Mouse (Mus musculus): ENCODE results near the gene Ppm1k. TPM values are rescaled to one million over a fixed set of nuclear protein-coding genes. Genes with fewer than 3 reads are reported as not detected.
"Not testable (repeated sequence)": the region's sequence is repeated elsewhere in the genome, so short reads cannot be mapped to it uniquely, and the experiment has no call there.

Ppm1k gene
- polyA plus RNA-seq, 1 experiment from 2014 or later, result 7.7 TPM

GRCm38 (mm10) chr6:57557796-57558317 lies 22.6 kb upstream of the Ppm1k start:
- 76% methylated on average over 4 of the region's 4 CpGs for WGBS
- Histone ChIP-seq H3K27ac (ENCODE audit: low read depth, low read length) (no peak overlapping the region), H3K4me3 (ENCODE audit: low read length) (no peak overlapping the region), H3K36me3 (ENCODE audit: control insufficient read depth, insufficient read depth, low read length) (no peaks in the 10 kb centered on the region), H3K4me1 (ENCODE audit: control insufficient read depth, insufficient read depth, low read depth, low read length) (no peaks in the 10 kb centered on the region), H3K9ac (ENCODE audit: low read depth, low read length) (no peak overlapping the region), H3K27me3 (replicated peaks; ENCODE audit: control insufficient read depth, insufficient read depth, low read length) (no peaks in the 10 kb centered on the region), H3K9me3 (ENCODE audit: control insufficient read depth, low read length) (no peaks in the 10 kb centered on the region), H3K4me2 (ENCODE audit: low read length) (no peak overlapping the region)
- ATAC-seq, result no peak

- no peaks in the 10 kb centered on the region for H3K9me3 ChIP-seq (ENCODE audit: control insufficient read depth, low read length)
- no peak overlapping the region for H3K4me2 ChIP-seq (ENCODE audit: low read length)
- no peaks in the 10 kb centered on the region for H3K36me3 ChIP-seq (ENCODE audit: control insufficient read depth, insufficient read depth, low read length)
- no peak overlapping the region for H3K27ac ChIP-seq (ENCODE audit: low read depth, low read length)
- H3K4me3 ChIP-seq (ENCODE audit: low read length), result no peak overlapping the region
- H3K9ac ChIP-seq (ENCODE audit: low read depth, low read length), result no peak overlapping the region
- H3K27me3 ChIP-seq (replicated peaks; ENCODE audit: control insufficient read depth, insufficient read depth, low read length), result no peaks in the 10 kb centered on the region
- 87% methylated on average over 3 of the region's 3 CpGs for WGBS
- no peak for ATAC-seq
- no peaks in the 10 kb centered on the region for H3K4me1 ChIP-seq (ENCODE audit: control insufficient read depth, insufficient read depth, low read depth, low read length)
Observed at GRCm38 (mm10) chr6:57551211-57551796, 16.0 kb upstream of the Ppm1k start.

GRCm38 (mm10) chr6:57544866-57545265 lies 9.6 kb upstream of the Ppm1k start:
- H3K27ac ChIP-seq (ENCODE audit: low read depth, low read length), result no peak overlapping the region
- no peak overlapping the region for H3K4me2 ChIP-seq (ENCODE audit: low read length)
- peak; percentile 58; the same call in 1 of the 2 replicates for ATAC-seq
- H3K9me3 ChIP-seq (ENCODE audit: control insufficient read depth, low read length), result no peaks in the 10 kb centered on the region
- no peaks in the 10 kb centered on the region for H3K27me3 ChIP-seq (replicated peaks; ENCODE audit: control insufficient read depth, insufficient read depth, low read length)
- no peak overlapping the region for H3K4me3 ChIP-seq (ENCODE audit: low read length)
- H3K9ac ChIP-seq (ENCODE audit: low read depth, low read length), result no peak overlapping the region
- no peaks in the 10 kb centered on the region for H3K36me3 ChIP-seq (ENCODE audit: control insufficient read depth, insufficient read depth, low read length)
- no peaks in the 10 kb centered on the region for H3K4me1 ChIP-seq (ENCODE audit: control insufficient read depth, insufficient read depth, low read depth, low read length)
- 51% methylated on average over 2 of the region's 2 CpGs for WGBS

DNA sequence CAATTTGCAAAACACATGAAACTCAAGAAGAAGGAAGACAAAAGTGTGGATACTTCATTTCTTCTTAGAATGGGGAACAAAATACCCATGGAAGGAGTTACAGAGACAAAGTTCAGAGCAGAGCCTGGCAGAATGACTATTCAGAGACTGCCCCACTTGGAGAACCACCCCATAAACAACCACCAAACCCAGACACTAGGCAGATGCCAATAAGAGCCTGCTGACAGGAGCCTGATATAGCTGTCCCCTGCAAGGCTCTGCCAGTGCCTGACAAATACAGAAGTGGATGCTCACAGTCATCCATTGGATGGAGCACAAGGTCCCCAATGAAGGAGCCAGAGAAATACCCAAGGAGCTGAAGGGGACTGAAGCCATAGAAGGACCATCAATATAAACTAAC lies 8.3 kb upstream of the Ppm1k start:
- H3K27me3 ChIP-seq (replicated peaks; ENCODE audit: control insufficient read depth, insufficient read depth, low read length); H3K4me2 ChIP-seq (ENCODE audit: low read length); ATAC-seq: not testable (repeated sequence)

DNA sequence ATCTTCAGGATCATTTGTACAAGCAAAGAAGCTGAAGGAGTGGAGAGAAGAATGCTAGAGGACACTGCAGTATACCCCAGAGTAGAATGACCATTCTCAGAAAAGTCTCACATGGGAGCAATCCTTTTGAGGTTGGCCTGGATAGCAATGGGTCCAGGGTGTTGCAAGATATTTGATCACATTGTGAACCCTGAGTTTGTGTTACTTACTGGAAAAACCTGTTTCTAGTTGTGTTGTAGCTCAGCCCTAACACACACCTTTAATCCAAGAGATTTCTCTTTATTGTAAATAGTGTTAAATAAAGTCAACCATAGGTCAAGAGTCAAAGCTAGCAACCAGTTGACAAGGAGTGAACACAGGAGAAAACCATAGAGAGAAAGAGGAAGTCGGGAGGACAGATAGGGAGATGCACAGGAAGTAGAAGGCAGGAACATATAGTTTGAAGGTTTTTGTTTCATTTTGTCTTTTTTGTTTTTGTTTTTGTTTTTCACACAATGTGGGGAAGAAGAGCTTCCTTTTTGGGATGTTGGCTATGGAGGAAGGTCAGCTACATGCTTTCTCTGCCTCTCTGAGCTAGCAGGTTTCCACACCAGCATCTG lies 6.6 kb upstream of the Ppm1k start:
- WGBS, result 92% methylated on average over 1 of the region's 1 CpGs
- Histone ChIP-seq H3K4me2 (ENCODE audit: low read length) (no peak overlapping the region), H3K9ac (ENCODE audit: low read depth, low read length) (no peak overlapping the region), H3K27me3 (replicated peaks; ENCODE audit: control insufficient read depth, insufficient read depth, low read length) (no peaks in the 10 kb centered on the region), H3K36me3 (ENCODE audit: control insufficient read depth, insufficient read depth, low read length) (no peaks in the 10 kb centered on the region), H3K27ac (ENCODE audit: low read depth, low read length) (no peak overlapping the region), H3K4me1 (ENCODE audit: control insufficient read depth, insufficient read depth, low read depth, low read length) (no peaks in the 10 kb centered on the region), H3K4me3 (ENCODE audit: low read length) (no peak overlapping the region), H3K9me3 (ENCODE audit: control insufficient read depth, low read length) (no peaks in the 10 kb centered on the region)
- no peak for ATAC-seq

More for the DNA sequence above, 8.3 kb upstream of the Ppm1k start:
- not testable (repeated sequence) for H3K9ac ChIP-seq (ENCODE audit: low read depth, low read length); H3K9me3 ChIP-seq (ENCODE audit: control insufficient read depth, low read length); H3K36me3 ChIP-seq (ENCODE audit: control insufficient read depth, insufficient read depth, low read length); H3K27ac ChIP-seq (ENCODE audit: low read depth, low read length); H3K4me3 ChIP-seq (ENCODE audit: low read length); H3K4me1 ChIP-seq (ENCODE audit: control insufficient read depth, insufficient read depth, low read depth, low read length)

- no peaks in the 10 kb centered on the region for H3K9me3 ChIP-seq (ENCODE audit: control insufficient read depth, low read length)
- H3K4me2 ChIP-seq (ENCODE audit: low read length), result no peak overlapping the region
- ATAC-seq, result no peak
- H3K4me1 ChIP-seq (ENCODE audit: control insufficient read depth, insufficient read depth, low read depth, low read length), result no peaks in the 10 kb centered on the region
- whole genome bisulfite sequencing, result 84% methylated on average over 5 of the region's 5 CpGs
- no peaks in the 10 kb centered on the region for H3K36me3 ChIP-seq (ENCODE audit: control insufficient read depth, insufficient read depth, low read length)
- no peak overlapping the region for H3K27ac ChIP-seq (ENCODE audit: low read depth, low read length)
- H3K4me3 ChIP-seq (ENCODE audit: low read length), result no peak overlapping the region
- H3K9ac ChIP-seq (ENCODE audit: low read depth, low read length), result no peak overlapping the region
- no peaks in the 10 kb centered on the region for H3K27me3 ChIP-seq (replicated peaks; ENCODE audit: control insufficient read depth, insufficient read depth, low read length)
Observed at GRCm38 (mm10) chr6:57540950-57541498, 5.8 kb upstream of the Ppm1k start.

GRCm38 (mm10) chr6:57537887-57538286 lies 2.6 kb upstream of the Ppm1k start:
- H3K4me3 ChIP-seq (ENCODE audit: low read length), result no peak overlapping the region

GRCm38 (mm10) chr6:57535971-57536669 lies 852 bp upstream of the Ppm1k start:
- WGBS, result 24% methylated on average over 14 of the region's 14 CpGs
- H3K36me3 ChIP-seq (ENCODE audit: control insufficient read depth, insufficient read depth, low read length), result no peaks in the 10 kb centered on the region
- ATAC-seq, result peak; percentile 38
- peak overlapping the region; percentile 73 for H3K27ac ChIP-seq (ENCODE audit: low read depth, low read length)
- H3K9me3 ChIP-seq (ENCODE audit: control insufficient read depth, low read length), result no peaks in the 10 kb centered on the region
- H3K4me3 ChIP-seq (ENCODE audit: low read length), result peak overlapping the region; percentile 87
- H3K27me3 ChIP-seq (replicated peaks; ENCODE audit: control insufficient read depth, insufficient read depth, low read length), result no peaks in the 10 kb centered on the region
- H3K4me2 ChIP-seq (ENCODE audit: low read length), result peak overlapping the region; percentile 90
- H3K9ac ChIP-seq (ENCODE audit: low read depth, low read length), result peak overlapping the region; percentile 65
- H3K4me1 ChIP-seq (ENCODE audit: control insufficient read depth, insufficient read depth, low read depth, low read length), result peaks cover 10% of the 10 kb centered on the region

More at GRCm38 (mm10) chr6:57537887-57538286, 2.6 kb upstream of the Ppm1k start:
- no peaks in the 10 kb centered on the region for H3K27me3 ChIP-seq (replicated peaks; ENCODE audit: control insufficient read depth, insufficient read depth, low read length)
- no peak overlapping the region for H3K9ac ChIP-seq (ENCODE audit: low read depth, low read length)
- H3K4me2 ChIP-seq (ENCODE audit: low read length), result no peak overlapping the region
- peaks cover 10% of the 10 kb centered on the region for H3K4me1 ChIP-seq (ENCODE audit: control insufficient read depth, insufficient read depth, low read depth, low read length)
- no peak for ATAC-seq
- no peaks in the 10 kb centered on the region for H3K9me3 ChIP-seq (ENCODE audit: control insufficient read depth, low read length)
- H3K36me3 ChIP-seq (ENCODE audit: control insufficient read depth, insufficient read depth, low read length), result no peaks in the 10 kb centered on the region
- no peak overlapping the region for H3K27ac ChIP-seq (ENCODE audit: low read depth, low read length)
- WGBS, result 97% methylated on average over 5 of the region's 5 CpGs

Measured in hindbrain, embryonic 16.5 days (tissue).